Mouse (Mus musculus) c-Kit-positive CD71-positive TER-119-negative erythroid progenitor cells, embryonic 14.5 days (primary cell): ENCODE results near the gene Chkb.
"Not testable (repeated sequence)": the region's sequence is repeated elsewhere in the genome, so short reads cannot be mapped to it uniquely, and the experiment has no call there.

Experiments
- DNase-seq: peaks from one replicate; pipeline ENCODE4 v3.0.0-alpha.2; 2013; ENCODE audit warnings: low read depth

Chkb gene

DNA sequence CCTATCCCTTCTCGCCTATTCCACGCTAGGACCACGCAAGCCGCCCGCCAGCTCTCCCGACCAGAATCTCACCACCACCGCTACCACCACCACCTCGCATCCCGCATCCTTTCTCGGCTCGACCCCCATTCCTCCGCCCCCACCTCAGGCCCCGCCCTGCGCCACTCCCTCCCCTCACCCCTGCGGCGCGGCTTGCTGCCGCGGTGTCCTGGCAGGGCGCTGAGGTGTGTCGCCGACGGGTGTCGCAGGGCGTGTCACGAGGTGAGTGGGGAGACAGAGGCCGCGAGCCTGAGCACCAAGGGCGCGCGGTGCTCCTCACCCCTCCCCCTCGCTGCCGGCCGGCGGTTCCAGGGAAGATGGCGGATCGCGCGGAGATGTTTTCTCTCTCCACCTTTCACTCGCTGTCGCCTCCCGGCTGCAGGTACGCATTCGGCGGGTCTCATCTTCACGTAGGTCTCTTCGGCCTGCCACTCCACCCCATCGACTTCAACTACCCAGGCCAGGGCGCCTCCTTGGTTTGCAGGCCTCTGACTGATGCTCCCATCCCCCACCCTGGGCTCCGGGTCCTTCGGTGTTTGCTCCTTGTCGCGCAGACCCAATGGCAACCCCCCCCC lies 24.3 kb upstream of the Chkb start, which contains the start of gene Mapk8ip2:
Gene Mapk8ip2 (plus strand): TSS at position 49 of the 614 bp plus-strand sequence.
- DNase-seq = no peak

DNA sequence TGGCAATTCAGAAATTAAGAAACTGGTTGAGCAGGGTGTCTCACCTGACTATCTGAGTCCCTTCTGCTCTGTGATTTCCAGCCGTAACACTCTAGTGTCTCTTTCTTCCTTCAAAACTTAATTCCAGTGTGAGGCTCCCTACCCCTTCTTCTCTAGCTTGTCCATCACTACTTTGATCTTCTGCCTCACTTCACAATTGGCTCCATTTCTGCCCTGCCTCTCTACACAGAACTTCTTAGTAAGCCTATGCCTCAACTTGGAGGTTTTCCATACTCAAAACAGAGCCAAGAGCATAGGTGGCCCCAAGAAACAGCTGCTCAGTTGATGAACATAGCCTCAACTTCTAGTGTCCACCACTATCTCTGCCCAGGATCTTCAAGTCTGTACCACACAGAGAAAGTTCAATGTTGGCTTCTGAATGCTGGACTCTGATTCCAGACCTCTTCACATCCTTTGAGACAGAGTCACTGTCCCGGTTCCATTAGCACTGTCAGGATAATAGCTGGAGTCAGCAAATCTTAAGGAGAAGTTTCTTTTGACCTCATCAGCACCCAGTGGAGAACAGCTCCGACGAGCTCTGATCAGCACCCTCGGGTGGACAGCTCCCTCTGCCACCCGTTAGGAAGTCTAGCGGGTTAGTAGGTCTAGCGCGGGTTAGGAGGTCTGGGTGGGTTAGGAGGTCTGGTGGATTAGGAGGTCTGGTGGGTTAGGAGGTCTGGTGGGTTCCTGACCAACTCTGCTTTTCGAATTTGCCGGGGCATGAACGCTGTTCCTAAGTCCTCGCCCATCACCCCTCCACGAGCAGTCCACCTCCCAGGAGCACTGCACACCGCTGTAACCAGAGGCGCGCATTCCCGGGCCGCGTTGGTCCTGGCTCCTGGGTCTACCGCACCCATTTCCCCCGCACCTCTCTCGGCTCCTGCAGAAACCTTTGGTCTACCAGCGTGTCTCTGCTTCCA lies 23.5 kb upstream of the Chkb start:
- peak; percentile 67 for DNase-seq

DNA sequence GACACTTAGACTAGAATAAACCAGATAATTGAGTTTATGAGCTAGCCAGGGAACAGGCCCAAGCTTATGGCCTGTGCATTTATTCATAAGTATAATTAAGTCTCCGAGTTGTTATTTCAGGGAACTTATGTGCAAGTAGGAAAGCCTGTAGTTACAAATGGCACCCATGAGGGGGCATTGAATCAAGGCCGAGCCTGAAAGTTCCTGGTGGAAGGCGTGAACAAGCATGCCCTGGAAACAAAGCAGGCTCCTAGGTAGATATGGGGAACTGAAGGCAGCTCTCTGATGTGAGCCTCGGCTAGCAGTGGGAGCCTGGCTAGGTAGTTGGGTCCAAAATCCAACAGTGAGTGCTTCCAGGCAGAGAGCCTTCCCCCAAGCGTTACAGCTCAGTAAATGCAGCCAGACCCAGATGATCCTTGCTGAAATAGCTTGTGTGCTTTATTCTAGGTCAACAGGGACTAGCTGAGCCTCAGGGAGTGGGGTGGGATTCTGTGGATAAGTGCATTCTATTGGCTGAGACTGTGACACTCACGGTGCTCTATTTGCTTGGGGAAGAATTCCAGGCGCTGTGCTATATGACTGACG lies 12.9 kb upstream of the Chkb start:
- no peak for DNase-seq

DNA sequence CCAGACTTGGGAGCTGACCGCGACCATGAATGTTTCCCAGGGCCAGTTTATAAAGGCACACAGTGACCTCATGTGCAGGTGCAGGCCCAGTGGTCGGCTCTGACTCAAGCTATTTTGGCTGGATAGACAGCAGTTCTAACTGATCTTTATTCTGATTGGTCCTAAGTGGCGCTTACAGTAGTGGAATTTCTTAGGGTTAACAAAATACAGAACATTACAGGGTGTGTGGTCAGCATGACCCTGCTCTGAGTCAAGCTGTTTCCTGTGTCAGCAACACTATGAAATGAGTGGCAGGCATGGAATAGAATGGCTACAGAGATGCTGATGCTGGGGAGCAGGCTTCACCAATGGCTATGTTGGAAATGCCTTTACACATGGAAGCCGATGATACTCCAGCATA lies 6.2 kb upstream of the Chkb start:
- DNase-seq = no peak

DNA sequence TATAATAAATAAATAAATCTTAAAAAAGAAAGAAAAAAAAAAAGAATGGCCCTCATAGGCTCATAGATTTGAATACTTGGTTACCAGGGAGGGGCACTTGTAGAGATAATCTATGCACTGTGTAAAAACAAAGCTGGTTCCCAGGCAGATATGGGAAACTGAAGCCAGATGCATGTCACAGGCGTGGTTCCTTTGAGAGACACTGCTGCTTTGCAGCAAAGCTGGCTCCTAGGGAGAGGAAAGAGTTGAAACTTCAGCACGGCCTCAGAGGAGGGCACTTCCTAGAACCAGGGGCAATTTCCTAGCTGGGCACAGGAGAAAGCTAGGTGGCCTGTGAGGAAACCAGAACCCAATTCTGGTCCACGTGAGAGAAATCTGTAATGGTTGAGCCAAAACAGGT lies 4.4 kb upstream of the Chkb start:
- no peak for DNase-seq

DNA sequence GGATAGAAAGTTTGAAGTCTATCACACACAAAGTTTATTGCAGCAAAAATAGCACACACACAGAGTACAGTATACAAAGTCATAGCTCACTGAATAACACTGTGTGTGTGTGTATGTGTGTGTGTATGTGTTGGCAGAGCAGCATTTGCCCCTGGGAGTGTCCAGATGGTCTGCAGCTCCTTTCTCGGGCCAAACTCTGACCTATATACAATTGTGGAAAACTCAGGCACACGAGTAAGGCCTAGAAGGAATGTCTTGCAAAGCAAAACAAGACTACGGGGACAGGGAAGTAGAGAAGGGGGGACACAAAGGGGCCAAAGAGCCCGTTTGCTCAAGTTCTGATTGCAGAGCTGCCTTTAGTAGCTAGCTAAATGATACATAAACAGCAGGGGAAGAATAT lies 3.2 kb upstream of the Chkb start:
- no peak for DNase-seq

DNA sequence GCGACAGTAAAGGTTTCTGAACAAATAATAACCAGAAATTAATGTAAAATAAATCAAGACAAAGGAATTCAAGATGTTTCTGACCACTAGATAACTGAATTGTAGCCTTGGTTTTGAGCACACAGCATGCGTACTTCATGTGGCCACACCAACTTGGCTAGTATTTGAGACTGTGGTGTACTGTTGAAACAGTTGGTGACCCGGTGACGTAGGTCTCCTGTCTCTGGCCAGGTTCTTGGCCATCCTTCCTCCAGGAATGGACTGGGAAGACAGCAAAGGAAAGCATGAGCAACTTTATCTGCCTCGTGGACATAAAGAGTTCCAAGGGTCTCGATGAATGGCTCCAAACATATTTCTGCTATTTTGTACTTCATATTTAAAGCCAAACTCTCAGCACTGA lies 2.1 kb upstream of the Chkb start:
- no peak for DNase-seq

DNA sequence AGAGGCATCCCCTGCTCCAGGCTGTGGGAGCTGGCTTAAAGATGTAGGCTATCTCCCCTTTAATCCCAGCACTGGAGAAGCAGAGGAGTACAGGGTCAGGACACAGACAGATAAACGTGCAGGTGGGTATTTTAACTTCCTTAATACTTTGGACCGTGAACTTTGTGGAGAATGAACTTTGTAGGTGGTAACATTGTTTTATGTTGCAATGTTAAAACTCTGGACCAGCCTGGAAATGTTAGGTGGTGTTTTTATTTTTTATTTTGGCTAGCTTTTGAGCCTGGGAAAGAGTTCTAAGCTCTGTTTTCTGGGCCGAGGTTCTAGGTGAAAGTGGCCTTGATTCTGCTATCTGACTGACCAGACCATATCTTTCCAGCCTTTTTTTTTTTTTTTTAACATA lies 1.6 kb upstream of the Chkb start:
- no peak for DNase-seq

DNA sequence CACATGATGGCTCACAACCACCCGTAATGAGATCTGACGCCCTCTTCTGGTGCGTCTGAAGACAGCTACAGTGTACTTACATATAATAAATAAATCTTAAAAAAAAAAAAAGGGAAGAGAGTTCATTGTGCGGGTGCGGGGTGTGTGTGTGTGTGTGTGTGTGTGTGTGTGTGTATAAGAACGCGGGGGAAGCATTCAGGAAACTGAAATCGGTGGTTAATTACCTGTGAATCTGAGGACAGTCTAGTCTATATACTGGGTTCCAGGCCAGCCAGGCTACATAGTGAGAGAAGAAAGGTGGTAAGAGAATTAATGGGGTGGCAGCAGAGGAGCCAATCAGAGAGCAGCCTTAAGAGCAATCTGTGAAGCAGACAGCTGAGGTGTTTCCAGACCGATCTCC lies 1.1 kb upstream of the Chkb start:
- not testable (repeated sequence) for DNase-seq

DNA sequence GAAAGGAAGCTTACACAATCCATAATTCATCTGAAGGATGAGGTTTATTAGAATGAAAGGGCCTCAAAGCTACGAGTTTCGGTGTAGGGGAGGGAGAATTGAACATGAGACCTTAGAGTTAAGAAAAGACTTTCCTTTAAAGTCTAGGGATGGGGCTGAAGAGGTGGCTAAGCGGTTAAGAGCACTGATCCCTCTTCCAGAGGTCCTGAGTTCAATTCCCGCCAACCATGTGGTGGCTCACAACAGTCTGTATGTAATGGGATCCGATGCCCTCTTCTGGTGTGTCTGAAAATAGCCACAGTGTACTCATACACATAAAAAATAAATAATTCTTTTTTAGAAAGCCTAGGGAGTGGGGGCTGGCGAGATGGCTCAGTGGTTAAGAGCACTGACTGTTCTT lies 633 bp upstream of the Chkb start:
- DNase-seq = no peak

DNA sequence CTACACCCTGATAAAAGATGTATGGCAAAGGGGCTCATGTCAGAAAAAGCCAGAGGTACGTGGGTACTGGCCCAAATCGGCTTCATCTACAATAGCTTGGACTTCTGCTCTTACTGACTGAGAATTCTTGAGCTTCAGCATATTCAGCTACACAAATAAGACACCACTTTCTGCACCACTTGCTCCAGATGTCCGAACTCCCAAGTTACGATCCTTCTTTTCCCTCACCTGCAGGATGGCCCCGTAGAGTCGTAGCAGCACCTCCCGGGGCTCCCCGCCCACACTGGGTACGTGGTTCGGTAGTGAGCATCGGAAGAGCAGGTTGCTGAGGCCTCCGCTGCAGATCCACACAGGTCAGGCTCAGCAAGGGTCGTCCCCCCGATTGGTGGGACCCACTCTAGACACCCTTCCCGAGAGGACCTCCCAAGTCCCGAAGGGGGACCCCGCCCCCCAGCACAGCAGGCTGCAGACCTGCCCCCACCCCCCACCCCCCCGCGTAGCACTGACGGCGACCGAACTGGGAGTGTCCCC lies 822 bp downstream of the Chkb start:
- no peak for DNase-seq

DNA sequence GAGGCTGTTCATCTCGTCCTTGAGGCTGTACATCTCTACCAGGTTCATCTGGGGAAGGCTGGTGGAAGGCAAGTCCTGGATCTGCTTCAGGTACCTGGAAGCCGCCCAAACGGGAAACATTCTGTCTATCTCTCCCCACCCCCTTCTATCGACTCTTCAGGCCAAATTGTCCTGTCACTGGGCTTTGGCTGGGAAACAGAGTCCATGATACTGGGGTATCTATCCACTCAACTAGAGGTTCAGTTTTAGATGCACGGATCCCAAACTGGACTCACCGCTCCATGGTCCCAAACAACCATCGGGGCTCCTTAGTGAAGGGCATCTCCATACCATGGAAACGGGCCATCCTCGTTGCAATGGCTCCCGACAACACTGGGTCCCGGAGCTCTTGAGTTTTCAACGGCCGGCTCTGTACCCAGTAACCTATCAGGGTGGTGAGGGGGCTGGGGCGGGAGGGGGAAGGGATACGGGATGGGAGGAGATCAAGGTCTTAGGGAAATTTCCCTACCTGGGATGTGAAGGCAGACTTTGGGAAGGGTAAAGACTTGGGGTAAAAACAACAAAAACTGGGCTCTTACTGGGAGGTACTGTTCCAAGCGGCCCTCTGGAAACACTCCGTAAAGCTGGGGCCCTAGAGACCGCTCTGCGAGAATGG lies 1.4 kb downstream of the Chkb start:
- DNase-seq = no peak

DNA sequence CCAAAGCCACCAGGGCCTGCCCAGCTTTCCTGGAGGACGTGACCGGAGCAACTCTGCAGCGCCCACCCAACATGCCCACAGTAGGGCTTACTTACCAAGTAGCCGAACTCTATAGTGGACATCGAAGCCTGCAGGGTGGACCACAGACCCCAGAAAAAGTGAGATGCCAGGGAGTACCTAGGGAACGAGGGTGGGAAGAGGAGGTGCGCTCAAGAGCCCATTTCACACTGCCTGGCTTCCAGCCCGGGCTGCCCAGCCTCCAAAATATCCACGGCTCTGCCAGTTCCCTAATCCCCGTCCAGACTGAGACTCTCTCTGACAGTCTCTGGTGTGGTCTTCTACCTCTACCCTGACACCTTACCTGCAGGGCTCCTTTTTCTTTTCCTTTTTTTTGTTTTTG lies 3.0 kb downstream of the Chkb start:
- no peak for DNase-seq

DNA sequence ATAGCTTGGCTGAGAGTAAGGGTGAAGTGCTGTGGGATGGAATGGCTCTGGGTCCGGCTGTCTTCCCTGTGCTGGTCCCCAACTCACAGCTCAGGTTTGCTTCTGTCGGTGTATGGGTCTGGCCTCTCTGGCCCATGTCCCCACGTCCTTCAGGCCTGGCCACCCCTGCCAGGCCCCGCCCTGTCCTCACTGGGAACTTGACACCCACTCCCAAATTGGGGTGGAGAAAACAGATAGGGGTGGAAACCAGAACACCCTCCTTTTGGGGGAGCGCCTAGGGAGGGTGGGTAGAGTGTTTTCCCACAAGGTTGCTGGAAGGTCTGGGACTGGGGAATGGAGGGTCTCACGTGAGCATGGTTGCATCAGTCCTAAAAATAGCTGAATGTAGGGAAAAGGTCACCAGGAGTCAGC lies 4.0 kb downstream of the Chkb start, which contains the start of gene Cpt1b:
Gene Cpt1b (minus strand): TSS at position 153 of the 411 bp plus-strand sequence.
- DNase-seq = no peak

DNA sequence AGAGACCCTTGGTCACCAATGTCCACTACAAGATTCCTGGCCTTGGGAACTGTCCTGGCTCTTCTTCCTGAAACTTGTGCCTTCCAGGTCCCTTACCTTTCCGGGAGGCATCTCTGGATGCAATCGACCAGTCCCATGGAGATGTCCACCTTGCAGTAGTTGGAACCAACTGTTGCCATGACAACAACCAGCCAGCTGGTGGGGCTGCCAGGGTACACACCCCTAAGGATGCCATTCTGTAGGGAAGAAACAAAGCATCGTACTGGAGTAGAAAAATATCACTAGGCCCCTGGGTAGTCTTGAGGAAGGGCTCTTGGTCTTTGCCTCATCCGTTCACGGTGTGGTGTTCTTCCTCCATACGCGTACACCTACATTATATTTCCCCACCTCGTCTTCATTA lies 5.1 kb downstream of the Chkb start:
- no peak for DNase-seq

DNA sequence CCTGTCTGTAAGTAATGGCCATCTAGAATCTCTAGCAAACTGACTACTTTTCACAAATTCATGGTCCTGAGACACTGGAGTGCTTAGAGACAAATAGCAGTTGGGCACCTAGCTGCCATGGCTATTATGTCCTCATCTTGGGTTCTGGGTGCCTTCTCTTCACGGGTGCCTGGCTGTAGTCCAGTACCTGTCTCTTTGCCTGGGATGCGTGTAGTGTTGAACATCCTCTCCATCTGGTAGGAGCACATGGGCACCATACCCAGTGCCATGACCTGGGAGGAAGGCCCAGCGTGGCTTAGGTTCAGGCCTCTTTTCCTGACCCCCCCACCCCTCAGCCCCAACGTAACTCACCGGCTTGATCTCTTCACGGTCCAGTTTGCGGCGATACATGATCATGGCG lies 7.8 kb downstream of the Chkb start:
- DNase-seq = no peak

DNA sequence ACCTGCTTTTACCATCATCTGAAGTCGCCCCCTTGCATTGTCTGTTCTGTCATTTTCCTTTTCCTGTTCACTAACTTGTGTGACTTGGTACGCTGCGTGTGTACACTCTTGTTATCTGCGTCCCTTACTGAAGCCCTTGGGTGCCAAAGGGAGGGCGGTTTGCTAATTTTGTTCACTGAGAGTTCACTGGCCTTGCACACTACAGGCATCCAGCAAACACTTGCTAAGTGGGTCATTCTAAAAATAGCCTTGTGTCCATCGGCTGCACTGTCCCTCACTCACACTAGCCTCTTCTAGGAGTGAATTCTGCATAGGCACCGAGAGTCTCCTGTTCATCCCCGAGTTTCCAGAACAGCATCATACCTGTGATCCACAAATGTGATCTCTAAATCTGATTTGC lies 14.4 kb downstream of the Chkb start:
- no peak for DNase-seq

DNA sequence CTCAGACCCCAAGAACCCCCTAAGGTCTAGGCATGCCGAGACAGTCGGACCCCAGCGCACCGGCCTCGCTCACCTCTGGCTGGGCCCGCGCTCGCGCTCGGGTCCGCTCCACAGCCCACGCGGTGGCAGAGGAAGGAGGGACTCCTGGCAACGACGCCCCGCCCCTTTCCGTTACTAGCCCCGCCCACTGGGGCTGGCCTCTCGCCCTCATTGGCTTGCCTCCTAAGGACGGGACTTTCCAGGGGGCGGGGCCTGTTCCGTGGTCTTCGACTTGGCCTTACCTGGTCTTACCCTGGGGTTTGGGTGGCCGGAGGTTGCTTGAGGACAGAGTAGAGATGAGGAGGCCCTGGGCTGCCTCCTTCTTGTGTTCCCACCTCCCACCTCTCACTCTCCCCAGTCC lies 19.6 kb downstream of the Chkb start, which contains the start of gene Syce3:
Gene Syce3 (minus strand): TSS at position 386 of the 400 bp plus-strand sequence.
- DNase-seq = no peak

DNA sequence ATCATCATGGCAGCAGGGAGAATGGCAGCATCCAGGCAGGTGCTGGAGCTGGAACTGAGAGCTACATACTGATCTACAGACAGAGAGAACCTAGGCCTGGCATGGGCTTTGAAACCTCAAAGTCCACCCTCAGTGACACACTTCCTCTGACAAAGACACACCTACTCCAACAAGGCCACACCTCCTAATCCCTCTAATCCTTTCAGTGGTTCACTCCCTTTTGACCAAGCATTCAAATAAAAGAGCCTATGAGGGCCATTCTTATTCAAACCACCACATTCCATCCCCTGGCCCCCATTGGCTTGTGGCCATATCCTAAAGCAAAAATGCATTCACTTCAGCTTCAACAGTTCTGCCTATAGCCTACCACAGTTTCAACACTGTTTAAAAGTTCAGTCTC lies 23.0 kb downstream of the Chkb start:
- no peak for DNase-seq

DNA sequence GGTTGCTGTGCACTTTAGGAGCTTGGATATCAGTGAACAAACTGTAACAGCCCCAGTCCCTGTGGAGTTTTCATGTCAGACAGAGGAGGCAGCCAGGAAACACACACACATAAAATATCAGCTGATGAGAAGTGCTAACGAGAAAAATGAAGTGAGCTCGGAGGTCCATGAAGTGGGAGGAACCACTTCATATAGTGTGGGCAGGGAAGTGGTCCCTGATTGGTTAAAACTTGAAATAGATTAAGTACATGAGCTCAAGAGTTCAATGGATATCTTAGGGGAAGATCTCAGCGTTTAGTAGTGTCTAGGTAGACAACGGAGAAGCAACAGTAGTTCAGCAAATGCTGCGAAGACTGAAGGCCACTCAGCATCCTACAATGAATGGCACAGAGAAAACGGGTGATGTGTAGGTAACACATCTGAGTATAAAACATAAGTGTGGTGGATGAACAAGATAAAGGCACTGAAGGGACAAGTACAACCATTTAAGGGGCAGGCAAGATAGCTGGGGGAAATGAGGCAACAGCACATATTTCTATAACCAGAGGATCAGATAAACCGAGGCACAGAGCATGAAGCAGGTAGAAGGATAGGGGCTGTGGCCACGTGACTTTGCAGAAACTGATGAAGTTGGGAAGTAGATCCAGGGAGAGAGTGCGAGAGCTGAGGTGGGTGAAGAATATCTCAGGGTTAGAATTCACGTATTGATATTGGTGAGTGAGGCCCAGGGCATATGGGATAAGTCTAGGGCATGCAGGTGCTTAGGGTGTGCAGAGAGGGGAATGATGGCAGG lies 24.7 kb downstream of the Chkb start:
- DNase-seq = no peak

DNA sequence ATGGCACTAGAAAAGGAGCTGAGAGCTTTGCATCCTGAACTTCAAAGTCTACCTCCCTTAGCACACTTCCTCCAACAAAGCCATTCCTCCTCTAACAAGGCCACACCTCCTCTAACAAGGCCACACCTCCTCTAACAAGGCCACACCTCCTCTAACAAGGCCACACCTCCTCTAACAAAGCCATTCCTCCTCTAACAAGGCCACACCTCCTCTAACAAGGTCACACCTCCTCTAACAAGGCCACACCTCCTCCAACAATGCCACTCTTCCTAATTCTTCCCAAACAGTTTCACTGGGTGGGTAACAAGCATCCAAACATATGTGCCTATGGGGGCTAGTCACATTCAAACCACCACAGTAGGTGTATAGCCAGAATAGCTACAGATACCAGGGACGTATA lies 27.2 kb downstream of the Chkb start:
- DNase-seq = no peak
